Mouse (Mus musculus): ENCODE results near the gene Gm28539.
"Not testable (repeated sequence)": the region's sequence is repeated elsewhere in the genome, so short reads cannot be mapped to it uniquely, and the experiment has no call there.

Gene Gm28539

DNA sequence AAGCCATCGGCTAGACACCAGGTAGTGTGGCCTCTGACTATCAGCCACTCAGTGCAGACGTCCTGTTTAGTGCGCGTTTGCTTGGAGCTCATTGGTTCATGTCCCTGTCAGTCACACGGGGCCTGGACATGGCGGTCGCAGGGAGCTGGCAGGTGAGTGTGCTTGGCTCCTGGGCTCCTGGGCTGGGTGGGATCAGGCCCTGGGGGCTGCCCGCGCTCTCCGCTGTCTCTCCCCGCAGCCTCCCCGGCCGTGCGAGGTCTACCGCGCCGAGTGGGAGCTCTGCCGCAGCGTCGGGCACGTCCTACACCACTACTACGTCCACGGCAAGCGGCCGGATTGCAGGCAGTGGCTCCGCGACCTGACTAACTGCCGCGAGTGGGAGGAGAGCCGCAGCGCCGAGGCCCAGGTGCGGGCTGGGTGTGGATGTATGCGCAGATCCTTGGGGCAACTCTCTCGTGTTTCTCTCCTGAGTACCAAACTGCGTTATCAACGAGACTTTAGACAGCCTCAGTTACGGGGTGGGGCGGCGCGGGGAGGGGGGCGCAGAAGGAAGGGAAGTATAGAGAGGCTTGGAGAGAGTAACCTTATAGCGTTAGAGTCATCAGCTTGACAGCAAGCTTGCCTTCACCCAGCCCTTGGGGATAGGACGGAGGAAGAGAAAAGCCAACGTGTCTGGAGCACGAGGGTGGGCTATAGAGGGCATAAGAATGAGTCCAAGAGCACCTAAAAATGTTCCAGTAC lies at the start of gene Gm28539, which contains the start of gene 2510002D24Rik:
Gm28539 (plus strand) TSS at position 117 of the 741 bp plus-strand sequence.
2510002D24Rik (plus strand) TSS at position 111 of the 741 bp plus-strand sequence.
- peak; percentile 92 for DNase-seq

DNA sequence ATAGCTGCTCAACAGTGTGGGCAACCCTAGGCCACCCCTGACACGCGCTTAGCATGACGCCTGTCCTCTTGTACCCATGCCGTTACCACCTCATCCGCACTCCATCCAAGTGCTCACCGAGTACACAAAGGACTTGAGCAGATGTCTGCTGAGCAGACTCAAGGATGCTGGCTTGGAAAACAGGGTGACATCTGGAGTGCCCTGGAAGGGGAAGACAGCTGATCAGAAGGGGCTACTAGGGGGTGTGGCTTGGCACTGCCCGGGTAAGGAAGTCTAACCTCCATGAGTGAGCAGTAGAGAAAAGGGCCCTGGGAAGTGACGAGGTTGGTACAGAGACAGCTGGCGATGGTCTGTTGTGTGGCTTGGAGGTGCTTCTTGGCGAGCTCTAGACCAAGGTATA lies 49.7 kb upstream of the Gm28539 start:
- DNase-seq, result no peak

- DNase-seq, result no peak
These were observed 47.6 kb upstream of the Gm28539 start for GRCm38 (mm10) chr16:18788627-18789406.

GRCm38 (mm10) chr16:18795223-18795899 lies 41.0 kb upstream of the Gm28539 start:
- no peak for DNase-seq

GRCm38 (mm10) chr16:18796645-18797044 lies 39.7 kb upstream of the Gm28539 start:
- DNase-seq, result no peak

DNA sequence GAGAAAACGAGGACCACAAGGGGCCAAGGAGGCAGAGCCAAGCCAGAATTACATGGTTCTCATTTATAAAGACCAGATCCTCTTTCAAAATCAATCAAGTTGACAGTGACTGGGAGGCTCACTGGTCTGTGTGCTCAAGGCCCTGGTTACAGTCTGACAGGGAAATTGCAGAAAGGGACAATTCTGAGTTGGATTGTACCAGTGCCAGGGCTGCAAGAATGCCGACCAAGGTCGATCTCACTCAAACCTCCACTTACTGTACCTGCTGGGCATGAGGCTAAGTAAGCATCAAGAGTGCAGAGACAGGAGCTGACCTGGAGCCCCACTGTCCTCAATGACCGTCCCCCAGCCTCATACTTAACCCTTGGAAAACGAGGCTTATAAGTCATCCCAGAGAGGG lies 38.2 kb upstream of the Gm28539 start:
- DNase-seq, result no peak

GRCm38 (mm10) chr16:18798841-18799240 lies 37.5 kb upstream of the Gm28539 start:
- DNase-seq, result no peak

GRCm38 (mm10) chr16:18805746-18806145 lies 30.6 kb upstream of the Gm28539 start:
- no peak for DNase-seq

DNA sequence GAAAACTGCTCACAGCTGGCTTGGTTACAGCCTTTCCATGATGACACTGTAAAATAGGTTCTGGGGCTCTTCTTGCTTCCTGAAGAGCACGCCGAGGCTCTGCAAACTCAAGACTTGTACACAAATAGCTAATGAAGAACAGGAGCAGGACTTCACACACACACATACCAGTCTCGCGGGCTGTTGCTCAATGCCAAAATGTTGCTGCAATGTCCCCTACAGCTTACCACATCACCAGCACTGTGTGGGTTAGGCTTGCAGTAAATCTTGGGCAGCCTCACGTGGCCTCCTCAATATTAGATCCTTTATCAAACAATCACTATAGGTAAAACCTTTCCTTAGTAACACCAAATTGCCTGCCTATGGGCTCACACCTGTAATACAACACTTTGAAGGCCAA lies 27.4 kb upstream of the Gm28539 start:
- no peak for DNase-seq

DNA sequence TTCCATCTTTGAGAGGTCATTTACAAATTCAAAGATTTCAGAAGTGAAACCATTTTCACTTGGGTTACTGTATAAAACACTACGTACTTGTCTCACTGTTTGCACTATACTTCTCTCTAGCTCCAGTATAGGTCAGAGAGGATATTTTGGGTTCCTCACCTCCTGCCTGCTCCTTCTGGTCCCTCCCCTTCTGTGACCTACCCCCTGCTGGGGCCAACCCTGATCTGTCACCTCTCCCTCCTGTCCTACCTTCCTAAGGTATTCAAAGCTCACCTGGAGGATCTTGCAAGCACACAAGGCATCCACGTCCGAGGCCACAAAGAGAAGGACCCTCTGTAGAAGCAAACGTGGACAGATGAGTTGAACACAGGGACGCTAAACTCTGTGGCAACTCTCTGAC lies 25.4 kb upstream of the Gm28539 start:
- peak; percentile 47 for DNase-seq

GRCm38 (mm10) chr16:18811468-18812384 lies 24.7 kb upstream of the Gm28539 start, which contains the start of the genes Ufd1 and Cdc45:
TSS of gene Ufd1 (plus strand) at chr16:18811779.
TSS of gene Cdc45 (minus strand) at chr16:18811987.
- peak; percentile 87 for DNase-seq

DNA sequence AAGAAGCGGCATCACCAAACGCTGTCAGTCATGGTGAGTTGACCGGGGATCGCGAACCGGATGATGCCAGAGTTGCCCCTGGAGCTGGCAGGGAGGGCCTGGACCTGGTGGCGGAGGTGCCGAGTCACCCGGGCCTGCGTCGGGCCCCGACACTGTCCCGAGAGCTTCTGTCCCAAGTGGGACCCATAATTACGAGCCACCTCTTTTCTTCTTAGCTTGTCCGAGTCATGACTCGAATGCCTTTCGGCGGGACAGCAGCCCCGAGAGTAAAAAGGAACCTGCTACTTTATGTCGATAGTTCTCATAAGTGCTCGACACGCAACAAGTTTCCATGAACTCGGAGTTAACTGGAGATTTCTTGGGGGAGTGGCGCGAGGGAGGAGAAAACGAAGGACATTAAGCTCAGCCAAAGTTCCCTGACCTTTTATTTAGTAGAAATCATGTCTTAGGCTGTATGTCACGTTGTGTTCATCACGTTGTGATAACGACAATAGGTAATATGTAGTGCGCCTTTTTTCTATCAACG lies 23.9 kb upstream of the Gm28539 start:
- no peak for DNase-seq

DNA sequence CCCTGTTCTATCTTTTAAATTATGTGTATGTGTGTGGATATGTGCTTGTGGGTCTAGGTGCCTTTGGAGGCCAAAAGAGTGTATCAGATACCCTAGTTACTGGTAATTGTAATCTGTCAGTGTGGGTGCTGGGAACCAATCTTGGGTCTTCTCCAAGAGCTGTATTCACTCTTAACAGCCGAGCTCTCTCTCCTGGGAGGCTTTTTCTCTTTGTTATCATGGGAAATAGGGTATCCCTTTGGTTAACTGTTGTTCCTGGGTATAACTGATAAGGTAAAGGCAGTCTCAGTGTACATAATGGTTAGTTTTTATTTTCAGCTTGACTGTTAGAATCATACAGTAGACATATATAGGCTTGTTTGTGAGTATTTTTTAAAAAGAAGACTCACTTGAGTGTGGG lies 14.0 kb upstream of the Gm28539 start:
- DNase-seq, result no peak

DNA sequence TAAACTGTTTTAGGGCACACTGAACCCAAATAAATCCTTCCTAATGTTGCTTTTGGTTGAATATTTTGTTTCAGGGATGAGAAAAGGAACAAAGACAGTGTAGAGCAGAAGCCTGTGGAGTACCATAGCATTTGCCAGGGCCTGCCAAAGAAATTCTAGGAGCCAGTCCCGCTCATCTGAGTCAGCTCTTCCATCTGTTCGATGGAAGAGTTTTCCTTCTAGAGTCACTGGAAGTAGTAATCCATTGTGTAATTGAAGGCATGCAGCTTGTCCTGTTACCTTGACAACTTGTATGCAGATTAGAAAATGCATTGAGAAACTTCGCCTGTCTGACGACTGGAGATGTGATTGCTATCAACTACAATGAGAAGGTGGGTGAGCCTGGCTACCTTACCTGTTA lies 13.5 kb upstream of the Gm28539 start:
- no peak for DNase-seq

DNA sequence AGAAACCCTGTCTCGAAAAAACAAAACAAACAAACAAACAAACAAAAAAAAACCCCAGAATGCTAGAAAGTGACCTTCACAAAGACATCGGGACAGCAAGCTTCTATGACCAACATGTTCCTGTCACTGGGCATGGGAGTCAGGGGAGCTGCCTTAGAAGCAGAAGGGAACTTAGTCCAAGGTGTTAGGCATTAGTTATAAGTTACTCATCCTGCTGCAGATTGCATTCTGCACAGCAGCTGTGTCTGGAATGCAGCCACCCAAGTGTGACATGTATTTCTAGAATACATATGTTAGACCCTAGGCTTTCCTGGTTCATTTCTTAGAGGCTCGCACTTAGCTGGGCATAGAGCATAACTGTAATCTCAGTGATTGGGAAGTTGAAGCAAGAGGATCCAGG lies 7.8 kb upstream of the Gm28539 start:
- DNase-seq, result no peak

GRCm38 (mm10) chr16:18829102-18829501 lies 7.3 kb upstream of the Gm28539 start:
- DNase-seq, result no peak

- no peak for DNase-seq
These were observed 2.9 kb upstream of the Gm28539 start for GRCm38 (mm10) chr16:18833486-18833885.

DNA sequence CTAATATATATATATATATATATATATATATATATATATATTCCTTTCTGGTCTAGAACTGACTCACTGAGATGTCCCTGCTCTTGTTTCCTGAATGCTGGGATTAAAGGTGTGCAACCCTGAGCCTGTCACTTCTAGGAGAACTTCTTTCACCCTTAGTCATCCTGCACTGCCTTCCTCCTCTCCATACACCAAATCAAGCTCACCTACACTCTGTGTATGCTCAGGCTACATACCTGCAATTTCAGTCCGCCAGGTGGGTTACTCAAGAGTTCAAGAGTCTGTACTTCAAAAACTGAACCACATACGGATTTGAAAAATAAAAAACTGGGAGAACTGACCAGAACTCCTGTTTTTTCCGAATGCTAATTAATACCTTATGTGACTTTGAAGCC lies 314 bp upstream of the Gm28539 start:
- DNase-seq, result no peak

DNA sequence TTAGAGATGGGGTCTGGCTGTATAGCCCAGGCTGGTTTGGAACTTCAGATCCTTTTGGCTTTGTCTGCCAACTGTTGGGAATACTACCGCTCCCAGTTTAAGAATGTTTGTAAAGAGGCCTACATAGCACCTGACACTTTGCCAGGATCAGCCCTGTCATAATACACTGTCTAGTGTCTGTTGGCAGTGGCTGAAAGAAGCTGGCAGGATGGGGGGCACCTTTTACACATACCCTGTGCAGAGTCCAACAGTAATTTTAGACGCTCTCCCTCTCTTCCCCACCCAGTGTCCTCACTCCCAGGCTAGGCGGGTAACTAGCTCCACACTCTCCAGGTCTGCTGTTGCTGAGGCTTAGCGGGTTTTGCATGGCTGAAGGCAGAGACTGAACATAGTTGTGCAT lies 2.0 kb downstream of the Gm28539 start:
- no peak for DNase-seq

DNA sequence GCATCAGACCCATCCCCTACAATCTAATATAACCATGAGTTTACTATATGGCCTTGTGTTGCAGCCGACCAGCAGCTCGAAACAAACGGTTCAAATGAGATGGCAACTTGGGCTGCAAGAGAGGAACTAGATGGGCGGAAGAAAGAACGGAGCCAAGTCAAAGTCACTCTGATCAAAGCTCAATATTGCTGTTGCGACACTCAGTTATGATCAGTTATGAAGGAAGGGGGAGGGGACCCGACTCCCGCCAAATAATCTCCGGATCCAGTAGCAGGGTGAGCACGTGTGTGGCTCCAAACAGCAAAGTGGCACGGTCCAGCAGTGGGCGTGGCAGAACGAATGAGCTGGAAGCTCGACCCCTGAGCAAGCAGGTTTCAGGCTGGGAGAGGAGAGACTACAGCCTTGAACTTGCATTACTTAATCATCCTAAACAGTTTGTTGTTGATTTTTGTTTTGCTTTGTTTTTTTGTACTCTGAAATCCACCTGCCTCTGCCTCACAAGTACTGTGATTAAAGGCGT lies 10.0 kb downstream of the Gm28539 start:
- DNase-seq, result no peak

- not testable (repeated sequence) for DNase-seq
These were observed 13.3 kb downstream of the Gm28539 start for GRCm38 (mm10) chr16:18849521-18850190.

All from liver (tissue).